Mouse (Mus musculus): ENCODE measurements around the gene Hist2h3c2.
A peak's percentile ranks its signal among the peaks of the same experiment; 100 is the strongest.

Gene Hist2h3c2

DNA sequence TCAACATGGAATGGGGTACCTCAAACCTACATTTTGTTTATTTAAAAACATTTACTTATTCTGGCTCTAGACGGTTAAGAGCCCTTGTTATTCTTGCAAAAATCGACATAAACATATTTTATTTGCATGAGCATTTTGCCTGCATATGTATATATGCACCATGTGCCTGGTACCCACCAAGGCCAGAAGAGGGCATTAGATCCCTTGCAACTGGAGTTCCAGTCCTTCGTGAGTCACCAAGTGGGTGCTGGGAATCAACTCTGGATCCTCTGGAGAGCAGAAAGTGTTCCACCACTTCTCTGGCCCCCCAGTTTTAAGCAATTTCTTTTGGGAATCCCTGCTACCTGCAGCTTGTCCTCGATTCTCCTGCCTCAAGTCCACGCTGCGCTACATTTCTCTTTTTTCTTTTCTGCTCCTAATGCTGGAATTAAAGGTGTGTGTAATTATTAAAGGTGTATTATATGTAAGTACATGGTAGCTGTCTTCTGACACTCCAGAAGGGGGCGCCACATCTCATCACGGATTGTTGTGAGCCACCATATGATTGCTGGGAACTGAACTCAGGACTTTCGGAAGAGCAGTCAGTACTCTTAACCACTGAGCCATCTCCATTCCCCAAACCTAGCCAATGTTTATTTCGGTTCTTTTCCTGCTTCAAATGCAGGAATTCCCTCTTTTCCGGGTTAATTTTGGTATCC is 43.2 kb downstream of the Hist2h3c2 start:
- no peak for DNase-seq

DNA sequence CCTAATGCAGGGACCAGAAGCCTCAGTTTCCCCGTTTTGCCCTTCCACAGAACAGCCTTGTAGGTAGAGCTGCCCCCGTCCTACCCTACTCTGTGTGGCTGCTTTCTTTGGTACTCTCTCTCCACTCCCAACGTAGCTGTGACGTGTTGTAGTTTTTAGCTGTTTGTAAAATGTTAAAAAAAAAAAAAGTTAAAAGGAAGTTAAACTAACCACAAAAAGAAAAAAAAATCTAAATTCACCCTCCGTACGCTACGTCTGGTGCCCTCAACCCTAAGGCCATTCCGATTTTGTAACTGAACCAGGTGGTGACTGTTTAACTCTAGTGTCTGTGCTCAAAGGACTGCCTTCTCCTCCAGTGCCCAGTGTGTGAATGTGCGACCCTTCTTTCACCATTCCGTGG is 44.0 kb downstream of the Hist2h3c2 start:
- no peak for DNase-seq

DNA sequence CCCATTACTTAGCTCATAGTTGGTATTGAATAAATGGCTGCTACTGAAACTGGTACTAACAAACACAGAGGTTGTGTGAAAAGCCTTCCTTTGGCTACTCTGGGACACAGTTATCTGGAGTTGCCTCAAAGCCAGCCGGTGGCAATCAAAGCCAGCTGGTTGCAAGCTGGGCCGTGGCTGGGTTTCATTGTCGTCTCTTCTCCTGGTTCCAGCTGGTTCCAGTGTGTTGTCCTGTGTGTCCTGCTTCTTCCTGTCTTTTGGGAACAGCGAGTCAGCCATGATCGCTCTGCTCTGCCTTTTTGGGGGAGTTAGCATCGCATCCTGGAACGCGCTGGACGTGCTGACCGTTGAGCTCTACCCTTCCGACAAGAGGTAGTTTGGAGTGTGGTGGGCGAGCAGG is 46.0 kb downstream of the Hist2h3c2 start:
- peak; percentile 57 for DNase-seq

All from lung, postnatal 10 days (tissue).